Mouse (Mus musculus) thymus, adult 2 months (tissue): ENCODE data around the gene Lmx1a.

Source experiments
- CTCF ChIP-seq: fragments of 200-500 bp; IDR thresholded peaks from 2 replicates; pipeline ENCODE4 v1.5.1; 2012; ENCODE audit warnings: mild to moderate bottlenecking, control low read depth, low read length, moderate library complexity, borderline replicate concordance; ENCODE audit not compliant: control insufficient read depth, poor library complexity, insufficient read depth; ENCODE audit errors: extremely low read depth
- POLR2A ChIP-seq: fragments of 200-500 bp; IDR thresholded peaks from 2 replicates; pipeline ENCODE4 v1.6.1; 2012; ENCODE audit warnings: mild to moderate bottlenecking, low read length, control low read depth, moderate library complexity; ENCODE audit not compliant: control insufficient read depth, poor library complexity, insufficient read depth; ENCODE audit errors: extremely low read depth

GRCm38 (mm10) chr1:167663136-167663535 lies 25.9 kb upstream of the Lmx1a start:
- no peak for TF ChIP-seq CTCF
- no peak for TF ChIP-seq POLR2A
